Mouse (Mus musculus) cortical plate, adult 2 months (tissue): ENCODE results near the gene Mrpl10.

ENCODE experiments used
- CTCF ChIP-seq: fragments of 200-500 bp; IDR thresholded peaks from 2 replicates; pipeline ENCODE4 v1.5.1; 2011; ENCODE audit warnings: mild to moderate bottlenecking, control low read depth, low read length; ENCODE audit not compliant: insufficient read depth; ENCODE audit errors: extremely low read depth
- POLR2A ChIP-seq: fragments of 200-500 bp; IDR thresholded peaks from 2 replicates; pipeline ENCODE4 v1.6.1; 2011; ENCODE audit warnings: mild to moderate bottlenecking, low read length, control low read depth; ENCODE audit not compliant: insufficient read depth; ENCODE audit errors: extremely low read depth

GRCm38 (mm10) chr11:97082977-97083376 is 41.6 kb downstream of the Mrpl10 start:
- peak; percentile 55 for TF ChIP-seq CTCF
- TF ChIP-seq POLR2A: no peak
